Mouse (Mus musculus) heart, embryonic 11.5 days (tissue): Measurements from ENCODE around the gene Dad1. TPM values are rescaled to one million over a fixed set of nuclear protein-coding genes. Genes with fewer than 3 reads are reported as not detected.
"Not testable (repeated sequence)": the region's sequence is repeated elsewhere in the genome, so short reads cannot be mapped to it uniquely, and the experiment has no call there.

Experiments
- ATAC-seq: fragments of 200-750 bp; cut with Nextera tagmentation; replicated peaks from 2 replicates; pipeline ENCODE4 v1.8.0; 2017; ENCODE audit warnings: moderate library complexity; ENCODE audit not compliant: insufficient number of reproducible peaks, low FRiP score, low TSS enrichment
- H3K27ac ChIP-seq: fragments of 300-500 bp; sonication (generic); 2 replicates; pipeline ENCODE4 v1.5.1; 2014; ENCODE audit warnings: mild to moderate bottlenecking, low read depth, low read length
- H3K27me3 ChIP-seq: fragments of 300-500 bp; sonication (generic); 2 replicates; pipeline ENCODE4 v1.6.1; 2014; ENCODE audit warnings: mild to moderate bottlenecking, low read length, mixed read lengths; ENCODE audit not compliant: control insufficient read depth, insufficient read depth
- H3K36me3 ChIP-seq: fragments of 300-500 bp; sonication (generic); 2 replicates; pipeline ENCODE4 v1.6.1; 2014; ENCODE audit warnings: mild to moderate bottlenecking, low read length, moderate library complexity, mixed read lengths; ENCODE audit not compliant: control insufficient read depth, insufficient read depth
- H3K4me1 ChIP-seq: fragments of 300-500 bp; sonication (generic); 2 replicates; pipeline ENCODE4 v1.6.1; 2014; ENCODE audit warnings: low read length; ENCODE audit not compliant: control insufficient read depth, insufficient read depth
- H3K4me2 ChIP-seq: fragments of 300-500 bp; sonication (generic); 2 replicates; pipeline ENCODE4 v1.6.1; 2014; ENCODE audit warnings: mild to moderate bottlenecking, moderate library complexity
- H3K4me3 ChIP-seq: fragments of 300-500 bp; sonication (generic); 2 replicates; pipeline ENCODE4 v1.5.1; 2014; ENCODE audit warnings: low read depth, low read length
- H3K9ac ChIP-seq: fragments of 300-500 bp; sonication (generic); 2 replicates; pipeline ENCODE4 v1.6.1; 2014; ENCODE audit warnings: mild to moderate bottlenecking, low read depth, low read length, moderate library complexity
- H3K9me3 ChIP-seq: fragments of 300-500 bp; sonication (generic); replicated peaks from 2 replicates; pipeline ENCODE4 v1.6.1; 2016; ENCODE audit warnings: low read length; ENCODE audit not compliant: control insufficient read depth
- WGBS: fragments of 180-500 bp; shearing (Covaris S2); extraction: QIAGEN DNeasy Blood & Tissue Kit; methylation state at CpG from one replicate; pipeline ENCODE4 v1.1.7; 2014; ENCODE audit not compliant: insufficient replicate concordance; 5-methylcytosine and 5-hydroxymethylcytosine counted together
- polyA plus RNA-seq: library from polyadenylated mRNA; unstranded; fragments of >200 nt; fragmentation: Nextera tagmentation; extraction: Ambion mirVana; gene quantifications from 2 replicates; pipeline ENCODE4 v1.2.1, GENCODE M21; 2014

The Dad1 gene
- polyA plus RNA-seq, 1 experiment from 2014 or later: 395 TPM

GRCm38 (mm10) chr14:54231176-54231956 is 22.5 kb downstream of the Dad1 start:
- Histone ChIP-seq H3K36me3 (peaks cover 5% of the 10 kb centered on the region; the same call in 1 of the 2 replicates), H3K27me3 (peaks cover 2% of the 10 kb centered on the region; the same call in 1 of the 2 replicates), H3K4me2 (no peak overlapping the region), H3K4me3 (no peak overlapping the region), H3K27ac (no peak overlapping the region), H3K9ac (no peak overlapping the region), H3K4me1 (peaks cover 44% of the 10 kb centered on the region), H3K9me3 (no peaks in the 10 kb centered on the region)
- no peak for ATAC-seq
- 67% methylated on average over 21 of the region's 21 CpGs for WGBS

GRCm38 (mm10) chr14:54230638-54231150 is 23.2 kb downstream of the Dad1 start:
- Histone ChIP-seq H3K9me3 (no peaks in the 10 kb centered on the region), H3K27ac (no peak overlapping the region), H3K27me3 (peaks cover 2% of the 10 kb centered on the region; the same call in 1 of the 2 replicates), H3K4me3 (no peak overlapping the region), H3K36me3 (peaks cover 5% of the 10 kb centered on the region; the same call in 1 of the 2 replicates), H3K4me2 (no peak overlapping the region), H3K9ac (no peak overlapping the region), H3K4me1 (peaks cover 44% of the 10 kb centered on the region)
- 80% methylated on average over 14 of the region's 14 CpGs for WGBS
- ATAC-seq: no peak

- not testable (repeated sequence) for H3K4me3 ChIP-seq, H3K36me3 ChIP-seq, H3K27me3 ChIP-seq, H3K27ac ChIP-seq, ATAC-seq, H3K4me2 ChIP-seq, H3K9me3 ChIP-seq, H3K9ac ChIP-seq
- WGBS: 72% methylated on average over 3 of the region's 4 CpGs
- peaks cover 48% of the 10 kb centered on the region for H3K4me1 ChIP-seq
These were observed 24.1 kb downstream of the Dad1 start for GRCm38 (mm10) chr14:54229849-54230248.

- H3K27ac ChIP-seq: no peak overlapping the region
- peak overlapping the region; percentile 66 for H3K4me2 ChIP-seq
- peaks cover 47% of the 10 kb centered on the region for H3K4me1 ChIP-seq
- H3K9me3 ChIP-seq: no peaks in the 10 kb centered on the region
- peaks cover 2% of the 10 kb centered on the region; the same call in 1 of the 2 replicates for H3K27me3 ChIP-seq
- peak overlapping the region; percentile 48 for H3K9ac ChIP-seq
- no peak for ATAC-seq
- H3K4me3 ChIP-seq: peak overlapping the region; percentile 25
- 14% methylated on average over 25 of the region's 25 CpGs for WGBS
- no peaks in the 10 kb centered on the region for H3K36me3 ChIP-seq
These were observed 24.8 kb downstream of the Dad1 start for GRCm38 (mm10) chr14:54228933-54229713.

- Histone ChIP-seq H3K9ac (peak overlapping the region; percentile 48; the same call in 1 of the 2 replicates), H3K27ac (0 out of 2 replicates have a peak overlapping the region, but pooled peaks have one; percentile 23), H3K4me3 (peak overlapping the region; percentile 24; the same call in 1 of the 2 replicates), H3K27me3 (peaks cover 2% of the 10 kb centered on the region; the same call in 1 of the 2 replicates), H3K4me1 (peaks cover 42% of the 10 kb centered on the region), H3K4me2 (peak overlapping the region; percentile 66), H3K9me3 (no peaks in the 10 kb centered on the region), H3K36me3 (no peaks in the 10 kb centered on the region)
- no peak for ATAC-seq
- 18% methylated on average over 7 of the region's 7 CpGs for WGBS
These were observed 25.4 kb downstream of the Dad1 start for GRCm38 (mm10) chr14:54228501-54228900.

- 1% methylated on average over 10 of the region's 10 CpGs for WGBS
- Histone ChIP-seq H3K27ac (peak overlapping the region; percentile 23; the same call in 1 of the 2 replicates), H3K27me3 (peaks cover 2% of the 10 kb centered on the region; the same call in 1 of the 2 replicates), H3K9ac (0 out of 2 replicates have a peak overlapping the region, but pooled peaks have one; percentile 28), H3K36me3 (no peaks in the 10 kb centered on the region), H3K4me2 (peak overlapping the region; percentile 66), H3K4me3 (peak overlapping the region; percentile 24), H3K4me1 (peaks cover 37% of the 10 kb centered on the region), H3K9me3 (no peaks in the 10 kb centered on the region)
- peak; percentile 56 for ATAC-seq
These were observed 25.9 kb downstream of the Dad1 start for GRCm38 (mm10) chr14:54227911-54228451.

- Histone ChIP-seq H3K36me3 (no peaks in the 10 kb centered on the region), H3K27me3 (peaks cover 2% of the 10 kb centered on the region; the same call in 1 of the 2 replicates), H3K4me2 (peak overlapping the region; percentile 66), H3K4me1 (peaks cover 34% of the 10 kb centered on the region), H3K4me3 (no peak overlapping the region), H3K9ac (no peak overlapping the region), H3K27ac (peak overlapping the region; percentile 23; the same call in 1 of the 2 replicates), H3K9me3 (no peaks in the 10 kb centered on the region)
- peak; percentile 22; the same call in 1 of the 2 replicates for ATAC-seq
- 21% methylated on average over 16 of the region's 16 CpGs for WGBS
These were observed 26.7 kb downstream of the Dad1 start for GRCm38 (mm10) chr14:54226911-54227811.
